Mouse (Mus musculus) CD4-positive naive resting alpha-beta T cell, adult 76 days (primary cell): ENCODE results near the gene Gfod1. TPM values are rescaled to one million over a fixed set of nuclear protein-coding genes. Genes with fewer than 3 reads are reported as not detected.

Experiments
- total RNA-seq: library from RNA; stranded (reverse); gene quantifications from one replicate; pipeline ENCODE4 v1.2.4, GENCODE M21; 2023

Gfod1 gene
- total RNA-seq, result 12.9 TPM

DNA sequence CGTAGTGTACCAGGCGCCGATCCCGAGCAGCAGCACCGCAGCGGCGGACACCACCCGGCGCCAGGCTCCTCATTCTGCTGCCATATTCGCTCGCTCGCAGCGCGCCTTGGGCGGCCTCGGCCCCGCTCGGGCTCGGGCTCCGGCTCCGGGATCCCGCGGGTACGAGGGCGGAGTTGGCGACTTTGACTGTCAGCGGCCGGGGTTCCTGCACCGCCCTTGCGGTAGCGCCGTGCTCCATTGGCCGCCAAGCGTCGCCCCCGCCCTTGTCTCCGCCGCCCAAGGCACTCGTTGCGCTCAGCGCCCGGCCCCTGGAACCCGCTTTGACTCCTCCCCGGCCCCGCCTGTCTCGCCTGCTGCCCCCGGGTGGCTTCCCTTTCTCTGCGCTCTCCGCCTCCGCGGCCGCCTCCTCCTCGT lies at the start of gene Gfod1:
Gfod1 (minus strand) TSS at position 155 of the 414 bp plus-strand sequence.

DNA sequence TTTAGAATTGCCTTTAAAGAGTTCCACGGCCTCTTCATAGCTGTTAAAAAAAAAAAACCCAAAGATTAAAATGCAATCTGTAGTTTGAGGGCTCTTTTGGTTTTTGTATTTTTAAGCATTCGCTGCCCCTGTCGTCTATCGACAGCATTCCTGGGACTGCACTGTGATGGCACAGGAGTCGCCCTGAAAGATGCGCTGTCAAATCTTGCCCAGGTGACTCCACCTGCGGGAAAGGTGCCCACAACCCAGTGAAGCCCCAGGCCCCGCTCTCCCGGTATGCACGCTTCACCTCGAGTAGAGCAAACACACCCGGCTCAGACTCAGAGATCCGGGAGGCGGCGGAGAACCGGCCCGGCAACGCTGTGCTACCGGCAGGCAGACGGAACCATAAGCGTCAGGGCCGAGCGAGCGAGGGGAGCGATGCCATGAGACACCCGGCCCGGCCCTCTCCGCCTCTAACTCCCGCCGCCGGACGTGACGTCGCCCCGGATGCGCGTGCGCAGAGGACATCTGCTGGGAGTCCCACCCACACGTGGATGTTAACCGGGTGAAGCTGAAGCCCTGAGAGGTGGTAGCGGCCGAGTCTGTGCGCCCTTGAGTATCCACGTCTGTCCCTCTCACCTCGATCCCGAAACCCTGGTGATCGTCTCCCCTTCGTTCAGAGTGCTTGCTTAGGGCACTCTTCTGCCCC lies 132.8 kb downstream of the Gfod1 start, which contains the start of gene Tbc1d7:
Tbc1d7 (minus strand) TSS at position 482 of the 691 bp plus-strand sequence.

Other genes starting within 250 kb of the Gfod1 start
- 3.2 TPM for gene Tbc1d7, start 132.7 kb downstream of the Gfod1 start, total RNA-seq
- 8.5 TPM for gene Sirt5, start 61.3 kb upstream of the Gfod1 start, total RNA-seq
- gene Nol7, start 94.2 kb upstream of the Gfod1 start, total RNA-seq, result 161 TPM
- gene Ranbp9, start 177.1 kb upstream of the Gfod1 start, total RNA-seq, result 138 TPM